Mouse (Mus musculus) G1E (cell line): Measurements from ENCODE around the gene Sh3rf1.

Experiments
- CTCF ChIP-seq: IDR thresholded peaks from 2 replicates; pipeline ENCODE4 v1.5.1; 2012; ENCODE audit warnings: low read depth, low read length, inconsistent platforms, mixed read lengths
- GATA1 ChIP-seq: IDR thresholded peaks from 2 replicates; pipeline ENCODE4 v1.6.1; 2012; ENCODE audit warnings: borderline replicate concordance, low read length, inconsistent platforms, mixed read lengths
- POLR2AphosphoS5 ChIP-seq: IDR thresholded peaks from 2 replicates; pipeline ENCODE4 v1.6.1; 2012; ENCODE audit warnings: low read depth, low read length, inconsistent platforms; ENCODE audit not compliant: insufficient replicate concordance
- TAL1 ChIP-seq: conservative IDR thresholded peaks from 2 replicates; pipeline ENCODE4 v1.6.1; 2012; ENCODE audit warnings: low read depth, low read length, inconsistent platforms, mixed read lengths

DNA sequence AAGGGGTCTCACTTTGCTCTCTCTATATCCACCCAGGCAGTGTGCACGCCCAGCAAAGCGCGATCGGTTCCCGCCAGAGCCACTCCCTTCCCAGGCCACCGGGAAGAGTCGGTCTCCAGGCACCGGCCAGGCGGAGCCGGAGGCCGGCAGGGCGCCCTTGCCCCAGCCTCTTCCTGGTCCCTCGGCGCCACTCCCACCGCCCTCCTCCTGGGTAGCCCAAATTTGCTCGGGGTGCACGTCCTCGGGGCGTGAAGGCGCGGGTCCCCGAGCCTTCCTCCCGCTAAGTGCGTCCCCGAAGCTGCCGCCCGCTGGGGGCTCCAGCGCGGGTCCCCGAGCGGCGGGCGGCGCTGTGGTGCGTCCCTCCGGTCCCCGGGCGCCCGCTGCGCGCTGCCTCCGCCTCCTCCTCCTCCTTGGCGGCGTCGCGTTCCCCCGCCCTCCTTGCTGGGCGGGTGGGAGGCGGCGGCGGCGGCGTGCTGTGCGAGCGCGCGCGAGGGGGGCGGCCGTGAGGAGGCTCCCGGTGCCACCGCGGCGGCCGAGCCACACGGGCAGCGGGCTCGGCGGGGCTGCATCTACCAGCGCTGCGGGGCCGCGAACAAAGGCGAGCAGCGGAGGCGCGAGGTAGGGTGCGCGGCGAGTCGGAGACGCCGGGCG lies at the start of gene Sh3rf1:
- TF ChIP-seq CTCF (no peak), TAL1 (no peak), GATA1 (no peak), POLR2AphosphoS5 (no peak)
